Mouse (Mus musculus): ENCODE results near the gene Nanos2. TPM values are rescaled to one million over a fixed set of nuclear protein-coding genes. Genes with fewer than 3 reads are reported as not detected.

Nanos2 gene
- polyA plus RNA-seq, 1 experiment from 2014 or later: not detected

GRCm38 (mm10) chr7:19003902-19004630 is 16.9 kb downstream of the Nanos2 start, which contains the start of gene Irf2bp1:
Gene Irf2bp1, plus strand, starts transcription at chr7:19004044.
- H3K27me3 ChIP-seq (replicated peaks; ENCODE audit: control insufficient read depth, insufficient read depth, low read length): no peaks in the 10 kb centered on the region
- peak; percentile 27 for TF ChIP-seq CTCF (IDR thresholded peaks at IDR 0.05; ENCODE audit: low read depth)
- peak within 1 kb of the TSS; percentile 92 for H3K27ac ChIP-seq (ENCODE audit: low read depth, low read length)
- peak within 1 kb of the TSS; percentile 86 for H3K4me3 ChIP-seq (ENCODE audit: low read depth, low read length)
- WGBS: under 1% methylated on average over 78 of the region's 90 CpGs
- H3K9ac ChIP-seq (ENCODE audit: low read depth, low read length): peak within 1 kb of the TSS; percentile 69
- H3K4me2 ChIP-seq (replicated peaks; ENCODE audit: low read depth): peak within 1 kb of the TSS; percentile 91
- H3K9me3 ChIP-seq (ENCODE audit: control insufficient read depth): no peaks in the 10 kb centered on the region
- H3K4me1 ChIP-seq (replicated peaks; ENCODE audit: control insufficient read depth, insufficient read depth, low read length): peaks cover 15% of the 10 kb centered on the region
- H3K36me3 ChIP-seq (ENCODE audit: control insufficient read depth, insufficient read depth): peaks cover 11% of the 10 kb centered on the region; the same call in 1 of the 2 replicates
- peak; percentile 58 for ATAC-seq

GRCm38 (mm10) chr7:19004631-19005079 is 17.5 kb downstream of the Nanos2 start:
- no peak for TF ChIP-seq CTCF (IDR thresholded peaks at IDR 0.05; ENCODE audit: low read depth)

GRCm38 (mm10) chr7:19005417-19006121 is 18.4 kb downstream of the Nanos2 start:
- H3K4me2 ChIP-seq (replicated peaks; ENCODE audit: low read depth): peak overlapping the region; percentile 91
- 0 out of 2 replicates have a peak overlapping the region, but pooled peaks have one; percentile 21 for H3K27ac ChIP-seq (ENCODE audit: low read depth, low read length)
- no peaks in the 10 kb centered on the region for H3K27me3 ChIP-seq (replicated peaks; ENCODE audit: control insufficient read depth, insufficient read depth, low read length)
- 58% methylated on average over 34 of the region's 34 CpGs for WGBS
- H3K4me1 ChIP-seq (replicated peaks; ENCODE audit: control insufficient read depth, insufficient read depth, low read length): peaks cover 17% of the 10 kb centered on the region
- H3K9me3 ChIP-seq (ENCODE audit: control insufficient read depth): no peaks in the 10 kb centered on the region
- H3K9ac ChIP-seq (ENCODE audit: low read depth, low read length): peak overlapping the region; percentile 69; the same call in 1 of the 2 replicates
- TF ChIP-seq CTCF (IDR thresholded peaks at IDR 0.05; ENCODE audit: low read depth): no peak
- peaks cover 11% of the 10 kb centered on the region; the same call in 1 of the 2 replicates for H3K36me3 ChIP-seq (ENCODE audit: control insufficient read depth, insufficient read depth)
- peak overlapping the region; percentile 86 for H3K4me3 ChIP-seq (ENCODE audit: low read depth, low read length)
- no peak for ATAC-seq

More at GRCm38 (mm10) chr7:19004631-19005079, 17.5 kb downstream of the Nanos2 start:
- 4% methylated on average over 34 of the region's 34 CpGs for WGBS
- H3K4me2 ChIP-seq (replicated peaks; ENCODE audit: low read depth): peak overlapping the region; percentile 91
- H3K9me3 ChIP-seq (ENCODE audit: control insufficient read depth): no peaks in the 10 kb centered on the region
- ATAC-seq: no peak
- H3K4me3 ChIP-seq (ENCODE audit: low read depth, low read length): peak overlapping the region; percentile 86
- peak overlapping the region; percentile 69 for H3K9ac ChIP-seq (ENCODE audit: low read depth, low read length)
- H3K36me3 ChIP-seq (ENCODE audit: control insufficient read depth, insufficient read depth): peaks cover 11% of the 10 kb centered on the region; the same call in 1 of the 2 replicates
- H3K4me1 ChIP-seq (replicated peaks; ENCODE audit: control insufficient read depth, insufficient read depth, low read length): peaks cover 15% of the 10 kb centered on the region
- no peaks in the 10 kb centered on the region for H3K27me3 ChIP-seq (replicated peaks; ENCODE audit: control insufficient read depth, insufficient read depth, low read length)
- H3K27ac ChIP-seq (ENCODE audit: low read depth, low read length): peak overlapping the region; percentile 92

GRCm38 (mm10) chr7:19006476-19006875 is 19.3 kb downstream of the Nanos2 start:
- Histone ChIP-seq H3K36me3 (ENCODE audit: control insufficient read depth, insufficient read depth) (peaks cover 11% of the 10 kb centered on the region; the same call in 1 of the 2 replicates), H3K4me3 (ENCODE audit: low read depth, low read length) (peak overlapping the region; percentile 86; the same call in 1 of the 2 replicates), H3K4me1 (replicated peaks; ENCODE audit: control insufficient read depth, insufficient read depth, low read length) (peaks cover 18% of the 10 kb centered on the region), H3K9me3 (ENCODE audit: control insufficient read depth) (no peaks in the 10 kb centered on the region), H3K27me3 (replicated peaks; ENCODE audit: control insufficient read depth, insufficient read depth, low read length) (no peaks in the 10 kb centered on the region), H3K27ac (ENCODE audit: low read depth, low read length) (peak overlapping the region; percentile 36), H3K9ac (ENCODE audit: low read depth, low read length) (no peak overlapping the region), H3K4me2 (replicated peaks; ENCODE audit: low read depth) (peak overlapping the region; percentile 91)
- peak; percentile 99 for TF ChIP-seq CTCF (IDR thresholded peaks at IDR 0.05; ENCODE audit: low read depth)
- 4% methylated on average over 12 of the region's 12 CpGs for WGBS
- peak; percentile 28; the same call in 1 of the 2 replicates for ATAC-seq

GRCm38 (mm10) chr7:19007026-19007977 is 20.1 kb downstream of the Nanos2 start:
- Histone ChIP-seq H3K4me1 (replicated peaks; ENCODE audit: control insufficient read depth, insufficient read depth, low read length) (peaks cover 18% of the 10 kb centered on the region), H3K36me3 (ENCODE audit: control insufficient read depth, insufficient read depth) (peaks cover 11% of the 10 kb centered on the region; the same call in 1 of the 2 replicates), H3K4me2 (replicated peaks; ENCODE audit: low read depth) (peak overlapping the region; percentile 91), H3K27me3 (replicated peaks; ENCODE audit: control insufficient read depth, insufficient read depth, low read length) (no peaks in the 10 kb centered on the region), H3K27ac (ENCODE audit: low read depth, low read length) (peak overlapping the region; percentile 36), H3K9me3 (ENCODE audit: control insufficient read depth) (no peaks in the 10 kb centered on the region), H3K9ac (ENCODE audit: low read depth, low read length) (no peak overlapping the region), H3K4me3 (ENCODE audit: low read depth, low read length) (no peak overlapping the region)
- peak; percentile 48 for ATAC-seq
- 31% methylated on average over 13 of the region's 13 CpGs for WGBS
- no peak for TF ChIP-seq CTCF (IDR thresholded peaks at IDR 0.05; ENCODE audit: low read depth)
